Mouse (Mus musculus): ENCODE measurements around the gene Hpf1.

Gene Hpf1

DNA sequence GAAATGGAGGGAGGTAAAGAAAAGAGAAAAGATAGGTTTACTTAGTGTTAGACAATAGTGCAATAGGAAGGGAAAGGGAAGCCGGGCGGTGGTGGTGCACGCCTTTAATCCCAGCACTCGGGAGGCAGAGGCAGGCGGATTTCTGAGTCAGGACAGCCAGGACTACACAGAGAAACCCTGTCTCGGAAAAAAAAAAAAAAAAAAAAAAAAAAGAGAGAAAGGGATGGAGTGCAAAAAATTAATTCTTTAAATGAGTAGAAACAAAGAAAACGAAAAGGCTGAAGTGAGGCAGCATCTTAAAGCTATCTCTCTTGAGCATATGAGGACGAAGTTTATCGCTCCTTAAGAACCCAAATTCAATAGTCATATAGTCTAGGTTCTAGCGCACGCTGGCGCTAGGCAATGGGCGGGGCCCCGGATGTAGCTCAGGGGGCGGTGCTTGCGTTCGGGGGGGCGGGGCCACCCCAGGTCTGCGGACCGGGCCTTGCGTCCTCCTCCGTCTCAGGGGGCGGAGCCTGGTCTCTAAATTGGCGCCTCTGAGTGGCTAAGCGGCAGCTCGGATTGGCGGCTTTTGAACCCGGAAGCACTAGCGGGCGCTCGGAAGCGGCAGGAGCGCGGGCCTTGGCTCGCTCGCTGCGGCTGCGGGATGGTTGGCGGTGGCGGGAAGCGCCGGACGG lies at the start of gene Hpf1:
Hpf1 (plus strand) TSS at position 576 of the 677 bp plus-strand sequence.
- in situ Hi-C loops (cut with MboI; ENCODE audit: low sequenced_read_pairs) = no loop called here

GRCm38 (mm10) chr8:60842388-60842787 lies 47.8 kb upstream of the Hpf1 start:
- in situ Hi-C loops (cut with MboI; ENCODE audit: low sequenced_read_pairs) = no loop called here

DNA sequence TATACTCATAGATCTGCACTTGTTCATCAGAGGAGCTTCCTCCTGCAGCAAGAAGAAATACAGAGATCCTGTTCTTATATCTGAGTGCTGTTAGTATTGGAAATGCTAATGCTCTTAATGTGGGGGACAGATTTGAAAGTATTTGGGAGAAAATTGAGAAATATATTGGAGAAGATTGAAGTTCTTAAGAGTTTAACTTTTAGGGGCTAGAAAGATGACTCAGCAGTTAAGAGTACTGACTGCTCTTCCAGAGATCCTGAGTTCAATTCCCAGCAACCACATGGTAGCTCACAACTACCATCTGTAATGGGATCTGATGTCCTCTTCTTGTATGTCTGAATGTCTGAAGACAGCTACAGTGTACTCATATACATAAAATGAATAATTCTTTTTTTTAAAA lies 32.7 kb upstream of the Hpf1 start:
- in situ Hi-C loops (cut with MboI; ENCODE audit: low sequenced_read_pairs) = loop anchor here (25.0 kb wide), 1 partner anchor 245 kb away; no protein-coding TSS in a partner anchor

DNA sequence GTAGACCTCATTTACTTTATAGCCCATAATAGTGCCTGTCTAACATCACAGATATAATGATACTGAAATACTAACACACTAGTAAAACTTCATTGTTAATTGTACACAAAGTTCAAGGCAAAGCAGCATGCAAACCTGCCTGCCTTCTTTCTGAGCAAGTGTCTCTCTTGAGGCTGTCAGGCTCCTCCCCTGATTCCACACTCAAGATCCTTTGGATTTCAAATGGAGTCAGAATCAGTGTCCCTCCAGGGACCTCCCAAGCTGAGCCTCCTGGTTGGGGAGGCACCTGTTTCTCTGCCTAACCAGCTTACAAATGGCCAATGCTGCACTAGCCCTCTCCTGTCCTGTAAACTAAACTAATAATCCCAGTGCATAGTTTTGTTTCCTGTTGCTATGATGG lies 32.1 kb upstream of the Hpf1 start:
- in situ Hi-C loops (cut with MboI; ENCODE audit: low sequenced_read_pairs) = loop anchor here (25.0 kb wide), 1 partner anchor 246 kb away; no protein-coding TSS in a partner anchor

GRCm38 (mm10) chr8:60858911-60859476 lies 31.2 kb upstream of the Hpf1 start:
- in situ Hi-C loops (cut with MboI; ENCODE audit: low sequenced_read_pairs) = loop anchor here (25.0 kb wide), 1 partner anchor 247 kb away; no protein-coding TSS in a partner anchor

GRCm38 (mm10) chr8:60859605-60860004 lies 30.6 kb upstream of the Hpf1 start:
- in situ Hi-C loops (cut with MboI; ENCODE audit: low sequenced_read_pairs) = loop anchor here (25.0 kb wide), 1 partner anchor 247 kb away; no protein-coding TSS in a partner anchor

DNA sequence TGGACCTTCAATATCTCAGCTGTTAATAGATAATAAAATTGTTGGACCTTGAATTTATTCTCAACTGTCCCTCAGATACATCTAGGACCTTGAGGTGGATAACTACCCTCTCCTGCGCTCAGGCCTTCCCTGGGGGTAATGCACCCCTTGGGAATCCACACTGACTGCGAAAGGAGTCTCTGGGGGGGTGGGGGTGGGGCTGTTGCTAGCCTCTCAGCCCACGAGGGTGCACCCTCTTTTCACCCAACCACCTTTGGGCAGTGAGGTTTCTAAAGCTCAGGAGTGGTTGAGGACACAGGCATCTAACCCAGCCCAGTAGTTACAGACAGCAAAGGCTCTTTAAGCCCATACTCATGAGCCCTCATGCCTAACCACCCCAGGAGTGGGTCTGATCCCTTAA lies 29.5 kb upstream of the Hpf1 start:
- in situ Hi-C loops (cut with MboI; ENCODE audit: low sequenced_read_pairs) = loop anchor here (25.0 kb wide), 1 partner anchor 248 kb away; no protein-coding TSS in a partner anchor

DNA sequence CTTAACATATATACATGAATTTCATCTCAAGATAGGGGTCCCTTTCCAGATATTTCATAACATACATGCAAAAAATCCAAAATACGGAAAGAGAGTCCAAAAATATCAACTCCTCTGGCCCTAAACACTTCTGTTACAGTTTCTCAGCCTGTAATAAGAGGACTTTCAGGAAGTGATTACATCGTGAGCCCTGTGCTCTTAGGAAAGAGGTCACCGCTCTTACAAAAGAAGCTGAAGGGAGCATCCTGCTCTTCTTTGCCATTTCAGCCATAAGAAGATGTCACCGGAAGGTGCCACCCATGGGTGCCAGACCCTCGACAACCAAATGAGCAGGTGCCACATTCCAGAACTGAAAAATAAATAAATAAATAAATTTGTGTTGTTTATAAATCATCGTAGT lies 28.4 kb upstream of the Hpf1 start:
- in situ Hi-C loops (cut with MboI; ENCODE audit: low sequenced_read_pairs) = loop anchor here (25.0 kb wide), 1 partner anchor 249 kb away; no protein-coding TSS in a partner anchor

DNA sequence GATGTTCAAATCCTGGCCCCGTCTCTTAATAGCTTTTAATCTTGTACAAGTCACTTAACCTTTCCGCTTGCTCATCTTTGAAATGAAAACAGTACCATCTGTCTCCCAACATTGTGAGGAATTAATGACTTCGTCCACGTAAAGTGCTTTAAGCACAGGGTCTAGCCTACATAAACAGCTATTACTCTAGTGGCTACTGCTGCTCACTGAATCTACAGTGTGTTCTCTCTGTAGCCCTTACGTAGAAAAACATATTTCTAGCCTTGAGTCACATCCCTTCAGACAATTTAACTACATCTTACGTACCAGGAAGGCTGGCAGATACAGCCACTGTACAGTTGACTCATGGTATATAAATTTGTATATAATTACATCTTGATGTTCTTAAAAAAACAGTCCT lies 25.3 kb upstream of the Hpf1 start:
- in situ Hi-C loops (cut with MboI; ENCODE audit: low sequenced_read_pairs) = loop anchor here (25.0 kb wide), 1 partner anchor 253 kb away; no protein-coding TSS in a partner anchor

DNA sequence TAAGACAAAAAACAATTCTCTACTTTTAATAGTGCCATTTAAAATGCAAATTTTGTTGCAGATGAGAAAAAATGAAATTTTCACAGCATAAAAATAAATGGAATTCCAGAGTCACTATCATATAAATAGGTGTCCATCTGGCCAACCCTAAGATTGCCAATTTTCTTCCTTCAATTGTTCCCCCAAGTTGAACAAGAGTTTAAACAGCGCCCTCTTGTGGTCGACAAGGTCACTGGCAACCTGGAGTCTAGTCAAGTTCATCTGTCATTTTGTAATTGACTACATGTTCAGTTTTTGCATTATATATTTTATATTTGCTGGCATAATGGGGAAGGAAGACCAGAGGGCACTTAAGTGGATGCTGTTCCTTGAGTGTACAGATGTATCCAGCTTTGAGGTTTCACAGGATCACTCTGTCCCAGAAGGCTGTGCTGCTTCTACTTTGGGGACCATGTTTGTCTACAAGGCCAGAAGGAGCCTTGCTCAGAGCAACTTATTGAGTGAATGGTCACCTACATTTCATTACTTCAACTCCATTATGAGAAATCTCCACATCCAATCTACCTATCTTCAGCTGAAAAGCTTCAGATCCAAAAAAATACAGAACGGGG lies 24.6 kb upstream of the Hpf1 start:
- in situ Hi-C loops (cut with MboI; ENCODE audit: low sequenced_read_pairs) = loop anchor here (25.0 kb wide), 1 partner anchor 253 kb away; no protein-coding TSS in a partner anchor

DNA sequence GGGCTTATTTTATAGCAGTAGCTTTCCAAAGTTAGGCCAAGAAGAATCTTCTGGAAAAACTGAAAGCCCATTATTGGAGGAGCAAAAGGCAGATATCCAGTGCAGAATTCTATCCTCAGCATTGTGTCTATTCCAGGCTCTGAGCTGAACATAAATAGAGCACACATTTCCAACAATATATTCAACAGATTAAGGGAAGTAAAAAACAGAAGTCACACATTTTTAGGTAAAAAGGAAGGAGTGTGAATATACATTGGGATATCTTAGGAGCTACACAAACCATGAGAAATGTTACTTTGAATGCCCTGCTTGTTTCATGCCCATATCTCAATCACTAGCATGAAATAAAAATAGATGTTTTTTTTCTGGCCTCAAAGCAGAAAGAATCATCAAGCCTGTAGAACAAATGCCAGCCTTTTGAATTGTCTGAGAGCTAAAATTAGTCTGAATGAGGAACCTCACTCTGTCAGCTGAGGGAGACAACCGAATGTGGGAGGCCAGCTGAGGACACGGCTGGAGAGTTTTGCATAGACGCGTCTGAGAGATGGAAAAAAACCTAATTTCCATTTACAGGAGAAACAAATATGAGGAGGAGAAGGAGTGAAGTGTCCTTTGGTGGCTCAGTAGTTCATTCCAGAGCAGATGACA lies 22.6 kb upstream of the Hpf1 start:
- in situ Hi-C loops (cut with MboI; ENCODE audit: low sequenced_read_pairs) = loop anchor here (25.0 kb wide), 1 partner anchor 255 kb away; no protein-coding TSS in a partner anchor

DNA sequence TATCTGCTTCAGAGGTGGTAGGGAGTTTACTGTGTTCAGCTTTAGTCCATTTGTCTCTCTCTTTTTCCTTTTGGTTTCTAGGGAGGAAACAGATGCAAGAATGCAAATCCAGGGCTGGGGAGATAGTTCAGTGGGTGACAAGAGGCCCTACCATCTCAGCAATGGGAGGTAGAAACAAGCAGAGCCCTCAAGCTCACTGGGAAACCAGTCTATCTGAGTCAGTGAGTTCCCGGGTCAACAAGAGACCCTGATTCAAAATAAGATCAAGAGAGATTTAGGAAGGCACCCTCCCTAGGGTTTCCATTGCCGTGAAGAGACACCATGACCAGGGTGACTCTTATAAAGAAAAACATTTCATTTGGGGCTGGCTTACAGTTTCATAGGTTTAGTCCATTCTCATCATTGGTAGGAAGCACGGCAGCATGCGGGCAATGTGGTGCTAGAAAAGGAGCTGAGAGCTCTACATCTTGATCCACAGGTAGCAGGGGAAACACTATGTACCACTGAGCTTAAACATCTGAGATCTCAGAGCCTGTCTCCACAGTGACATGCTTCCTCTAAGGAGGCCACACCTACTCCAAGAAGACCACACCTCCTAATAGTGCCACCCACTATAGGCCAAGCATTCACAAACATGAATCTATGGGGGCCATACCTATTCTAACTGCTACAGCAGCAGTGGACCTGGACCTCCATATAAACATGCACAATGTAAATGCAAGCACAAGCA lies 21.8 kb upstream of the Hpf1 start:
- in situ Hi-C loops (cut with MboI; ENCODE audit: low sequenced_read_pairs) = loop anchor here (25.0 kb wide), 1 partner anchor 256 kb away; no protein-coding TSS in a partner anchor

DNA sequence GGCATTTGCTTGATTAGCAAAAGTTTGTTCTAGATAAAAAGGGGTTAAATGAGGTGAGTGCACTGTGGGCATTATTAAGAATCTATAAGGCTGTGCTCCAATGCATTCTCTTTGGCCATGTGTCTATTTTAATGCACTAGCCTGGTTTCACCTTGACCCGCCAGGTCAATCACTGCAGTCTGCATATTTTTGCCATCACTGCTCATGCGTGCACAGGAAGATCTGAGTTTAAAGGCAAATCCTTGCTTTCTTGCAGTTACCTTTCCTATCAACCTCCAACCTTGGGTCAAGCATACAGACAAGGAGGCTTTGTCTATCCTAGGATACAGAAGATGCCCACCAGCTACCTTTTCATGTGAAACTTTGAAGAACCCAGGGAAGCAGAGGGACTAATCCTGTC lies 20.5 kb upstream of the Hpf1 start:
- in situ Hi-C loops (cut with MboI; ENCODE audit: low sequenced_read_pairs) = loop anchor here (25.0 kb wide), 1 partner anchor 257 kb away; no protein-coding TSS in a partner anchor

DNA sequence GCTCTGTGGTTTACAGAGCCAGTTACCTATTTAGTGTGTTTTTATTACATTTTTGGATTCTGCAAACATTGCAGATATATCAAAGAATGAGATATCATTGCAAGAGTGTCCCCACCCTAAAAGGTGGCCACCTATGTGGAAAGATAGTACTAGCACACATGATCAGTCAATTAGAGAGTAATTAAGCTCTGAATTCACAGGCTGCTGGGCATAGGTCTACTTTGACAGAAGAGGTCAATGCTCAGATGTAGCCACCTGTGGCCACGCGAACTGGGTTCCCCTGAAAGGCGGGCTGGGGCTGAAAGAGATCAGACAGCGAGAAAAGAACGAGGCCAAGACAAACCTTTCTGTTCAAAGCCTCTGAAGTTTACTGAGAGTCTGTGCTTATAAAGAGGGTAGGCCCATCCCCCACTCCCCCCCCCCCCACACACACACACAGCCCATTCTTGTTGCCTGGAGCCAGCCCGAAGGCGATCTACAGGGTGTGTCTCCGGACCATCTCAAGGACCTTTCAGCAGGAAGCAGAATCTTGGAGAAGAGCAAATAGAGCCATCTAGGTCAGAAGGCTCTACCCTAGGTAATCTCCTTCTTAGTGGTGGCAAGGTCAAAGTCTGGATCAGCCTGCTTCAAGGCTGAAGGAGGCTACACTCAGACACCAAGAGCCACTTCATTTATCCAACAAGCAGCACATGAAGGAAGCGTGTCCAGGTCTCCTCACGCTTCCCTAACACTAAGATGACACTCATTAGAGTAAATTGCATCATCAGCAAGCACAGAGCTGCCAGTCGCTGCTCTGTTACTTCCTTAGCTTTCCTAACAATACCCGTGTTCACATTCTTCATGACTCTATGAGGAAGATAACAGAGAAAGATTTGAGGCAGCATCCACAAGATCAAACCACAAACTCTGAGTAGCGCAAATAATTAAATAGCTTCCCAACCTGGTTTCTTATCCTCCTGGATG lies 19.7 kb upstream of the Hpf1 start:
- in situ Hi-C loops (cut with MboI; ENCODE audit: low sequenced_read_pairs) = loop anchor here (25.0 kb wide), 1 partner anchor 258 kb away; no protein-coding TSS in a partner anchor

- in situ Hi-C loops (cut with MboI; ENCODE audit: low sequenced_read_pairs) = no loop called here
Observed at GRCm38 (mm10) chr8:60878617-60879016, 11.6 kb upstream of the Hpf1 start.

GRCm38 (mm10) chr8:60883419-60884137 lies 6.6 kb upstream of the Hpf1 start:
- in situ Hi-C loops (cut with MboI; ENCODE audit: low sequenced_read_pairs) = no loop called here

DNA sequence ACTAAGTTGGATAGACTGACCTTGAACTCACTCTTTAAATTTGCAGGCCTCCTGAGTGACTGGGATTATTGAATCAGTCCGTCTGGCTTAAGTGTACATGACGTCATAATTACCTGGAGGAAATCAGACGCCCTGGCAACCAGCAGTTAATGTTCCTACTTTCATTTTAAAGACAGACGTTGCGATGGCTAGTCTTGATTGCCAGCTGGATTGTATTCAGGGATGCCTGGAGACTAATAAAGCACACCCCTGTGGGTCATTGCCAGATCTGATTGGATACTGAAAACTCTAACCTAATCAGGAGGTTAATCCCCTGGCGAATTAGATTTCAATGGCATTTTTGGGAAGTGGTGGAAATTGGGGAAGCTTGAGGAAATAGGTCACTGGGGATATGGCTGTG lies 3.5 kb upstream of the Hpf1 start:
- in situ Hi-C loops (cut with MboI; ENCODE audit: low sequenced_read_pairs) = no loop called here

DNA sequence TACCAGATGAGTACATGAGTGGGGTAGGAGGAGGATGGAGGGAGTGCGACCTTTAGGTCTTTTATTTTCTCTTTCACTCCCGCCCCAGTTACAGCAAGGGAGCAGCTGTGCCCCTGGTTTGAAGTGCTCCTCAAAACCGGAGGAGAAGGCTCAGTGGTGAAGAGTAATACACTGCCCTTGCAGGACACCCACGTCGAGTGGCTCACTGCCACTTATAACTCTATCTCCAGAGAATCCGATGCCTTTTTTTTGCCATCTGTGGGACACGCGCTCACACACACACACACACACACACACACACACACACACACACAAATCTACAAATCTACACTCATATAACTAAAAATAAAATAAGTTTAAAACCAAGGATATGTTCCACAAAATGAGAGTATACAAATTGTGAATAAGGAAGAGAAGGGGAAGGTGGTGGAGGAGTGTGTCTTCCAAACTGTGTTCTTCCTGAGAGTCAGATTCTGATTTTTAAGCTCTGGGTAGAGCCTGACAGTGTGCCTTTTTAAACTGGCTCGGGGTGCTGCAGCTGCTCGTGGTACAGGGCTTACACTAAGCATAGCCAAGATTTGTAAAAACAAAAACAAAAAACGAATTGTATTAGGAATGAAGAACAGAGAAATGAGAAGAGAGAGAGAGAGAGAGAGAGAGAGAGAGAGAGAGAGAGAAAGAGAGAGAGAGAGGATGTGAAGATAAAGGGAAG lies 931 bp upstream of the Hpf1 start:
- in situ Hi-C loops (cut with MboI; ENCODE audit: low sequenced_read_pairs) = no loop called here
